Mouse (Mus musculus) olfactory bulb, adult 2 months (tissue): ENCODE data around the gene Plekha3.

ENCODE experiments used
- CTCF ChIP-seq: fragments of 200-500 bp; IDR thresholded peaks from 2 replicates; pipeline ENCODE4 v1.5.1; 2012; ENCODE audit warnings: low read depth, mild to moderate bottlenecking, low read length, moderate library complexity; ENCODE audit not compliant: insufficient read depth
- POLR2A ChIP-seq: fragments of 200-500 bp; IDR thresholded peaks from 2 replicates; pipeline ENCODE4 v1.6.1; 2012; ENCODE audit warnings: mild to moderate bottlenecking, low read depth, low read length, moderate library complexity; ENCODE audit not compliant: insufficient read depth

GRCm38 (mm10) chr2:76688162-76688561 is 13.1 kb downstream of the Plekha3 start:
- no peak for TF ChIP-seq CTCF
- no peak for TF ChIP-seq POLR2A
